27 mouse cellular contexts compared by ENCODE assay signal in genomic region chr1:61068112-61068511, GRCm38 (mm10).
A peak's percentile ranks its signal among the peaks of the same experiment; 100 is the strongest.
DNase-seq lines count a peak whose midpoint lies in the region; ATAC-seq and TF ChIP-seq lines count a peak whose summit lies in the region.
"Had no signal": no experiment of that assay in that cellular context is flagged by ENCODE, and none has a peak within 500 bp of the region (broad histone marks: within the 10 kb centered on the region; RNA-seq: fewer than 3 reads in every experiment).

No protein-coding gene starts in this region.

- no peak overlapping the region for H3K4me3 ChIP-seq in midbrain, embryonic 11.5 days (ENCODE audit: low read depth, low read length)
- H3K4me3 ChIP-seq in midbrain, postnatal 0 days (ENCODE audit: low read depth, low read length): no peak overlapping the region
- H3K4me3 ChIP-seq in forebrain, embryonic 10.5 days: no peak overlapping the region
- H3K4me3 ChIP-seq: embryonic facial prominence, embryonic 13.5 days; gastrocnemius, adult 2 months; heart, embryonic 13.5 days; hindbrain, embryonic 12.5 days; hindbrain, embryonic 15.5 days had no signal

- 92% methylated on average over 6 of the region's 6 CpGs for WGBS in midbrain, embryonic 11.5 days
- WGBS in midbrain, postnatal 0 days: 89% methylated on average over 6 of the region's 6 CpGs
- WGBS in forebrain, embryonic 10.5 days: 85% methylated on average over 6 of the region's 6 CpGs

- ATAC-seq in midbrain, embryonic 11.5 days (ENCODE audit: low FRiP score): no peak
- ATAC-seq in midbrain, postnatal 0 days (ENCODE audit: low FRiP score): no peak
- peak; percentile 68 for ATAC-seq in activated CD4-positive, CD25-positive, alpha-beta regulatory T cell, adult 4 months
- ATAC-seq: forebrain, embryonic 14.5 days; forebrain, postnatal 0 days; intestine, embryonic 16.5 days; Patski had no signal

- H3K36me3 ChIP-seq in midbrain, embryonic 11.5 days (ENCODE audit: control insufficient read depth, insufficient read depth, low read length): no peaks in the 10 kb centered on the region
- H3K36me3 ChIP-seq in midbrain, postnatal 0 days (ENCODE audit: insufficient read depth, low read length): no peaks in the 10 kb centered on the region
- no peaks in the 10 kb centered on the region for H3K36me3 ChIP-seq in forebrain, embryonic 10.5 days (replicated peaks)
- H3K36me3 ChIP-seq: embryonic facial prominence, embryonic 13.5 days; G1E; heart, embryonic 13.5 days; hindbrain, embryonic 12.5 days; hindbrain, embryonic 15.5 days had no signal

- H3K4me2 ChIP-seq in midbrain, embryonic 11.5 days: no peak overlapping the region
- H3K4me2 ChIP-seq in midbrain, postnatal 0 days (ENCODE audit: low read depth, low read length, poor library complexity, severe bottlenecking): no peak overlapping the region
- H3K4me2 ChIP-seq: embryonic facial prominence, embryonic 13.5 days; heart, embryonic 13.5 days; hindbrain, embryonic 12.5 days; hindbrain, embryonic 15.5 days had no signal

- H3K27ac ChIP-seq in midbrain, embryonic 11.5 days (ENCODE audit: low read depth, low read length): no peak overlapping the region
- no peak overlapping the region for H3K27ac ChIP-seq in midbrain, postnatal 0 days (ENCODE audit: low read depth, low read length)
- no peak overlapping the region for H3K27ac ChIP-seq in forebrain, embryonic 10.5 days
- H3K27ac ChIP-seq: embryonic facial prominence, embryonic 13.5 days; gastrocnemius, adult 2 months; heart, embryonic 13.5 days; hindbrain, embryonic 12.5 days; hindbrain, embryonic 15.5 days had no signal

- H3K4me1 ChIP-seq in midbrain, embryonic 11.5 days (ENCODE audit: control insufficient read depth, insufficient read depth, low read length): no peaks in the 10 kb centered on the region
- no peaks in the 10 kb centered on the region for H3K4me1 ChIP-seq in midbrain, postnatal 0 days (ENCODE audit: insufficient read depth, low read length)
- no peaks in the 10 kb centered on the region for H3K4me1 ChIP-seq in forebrain, embryonic 10.5 days
- H3K4me1 ChIP-seq: hindbrain, embryonic 12.5 days; hindbrain, embryonic 15.5 days had no signal

- peak; percentile 31 for DNase-seq in midbrain, embryonic 11.5 days (ENCODE audit: low spot score, missing footprints)
- DNase-seq in midbrain, postnatal 0 days (ENCODE audit: low spot score): no peak
- peak; percentile 47 for DNase-seq in CD4-positive, CD25-positive, alpha-beta regulatory T cell, adult 2 months (ENCODE audit: low read depth, low spot score)
- DNase-seq in naive thymus-derived CD4-positive, alpha-beta T cell, adult 2 months (ENCODE audit: low read depth): peak; percentile 65
- no peak for DNase-seq in forebrain, embryonic 10.5 days (ENCODE audit: extremely low spot score, low spot score)
- DNase-seq in cerebellum, adult 8-10 months: no peak
- DNase-seq: adrenal gland, adult 8-10 months; adrenal gland, postnatal 36 days; B cell, adult 2 months; cerebellum, adult 18-20 months; cerebellum, adult 9-11 months; cerebellum, postnatal 25 days; forebrain, postnatal 0 days; gastrocnemius, adult 2 months; gastrocnemius, postnatal 14 days; heart, adult 18-20 months; kidney, adult 18-20 months had no signal

- no peaks in the 10 kb centered on the region for H3K9me3 ChIP-seq in midbrain, embryonic 11.5 days (ENCODE audit: control insufficient read depth, low read length)
- no peaks in the 10 kb centered on the region for H3K9me3 ChIP-seq in midbrain, postnatal 0 days (ENCODE audit: low read length)
- no peaks in the 10 kb centered on the region for H3K9me3 ChIP-seq in forebrain, embryonic 10.5 days
- H3K9me3 ChIP-seq: embryonic facial prominence, embryonic 13.5 days; G1E; heart, embryonic 13.5 days; hindbrain, embryonic 12.5 days; hindbrain, embryonic 15.5 days had no signal

- no peak overlapping the region for H3K9ac ChIP-seq in midbrain, embryonic 11.5 days (ENCODE audit: low read length)
- H3K9ac ChIP-seq in midbrain, postnatal 0 days (replicated peaks; ENCODE audit: low read length, poor library complexity, severe bottlenecking): no peak overlapping the region
- H3K9ac ChIP-seq: embryonic facial prominence, embryonic 13.5 days; forebrain, postnatal 0 days; heart, embryonic 13.5 days; hindbrain, embryonic 12.5 days; hindbrain, embryonic 15.5 days had no signal

- H3K27me3 ChIP-seq in midbrain, embryonic 11.5 days (ENCODE audit: control insufficient read depth, insufficient read depth, low read length): no peaks in the 10 kb centered on the region
- H3K27me3 ChIP-seq in midbrain, postnatal 0 days (ENCODE audit: insufficient read depth, low read length): no peaks in the 10 kb centered on the region
- H3K27me3 ChIP-seq in forebrain, embryonic 10.5 days (ENCODE audit: poor library complexity, severe bottlenecking): no peaks in the 10 kb centered on the region
- H3K27me3 ChIP-seq: CH12.LX; embryonic facial prominence, embryonic 13.5 days; heart, embryonic 13.5 days; hindbrain, embryonic 12.5 days; hindbrain, embryonic 15.5 days had no signal

- TF ChIP-seq CTCF in midbrain, postnatal 0 days (IDR thresholded peaks at IDR 0.05): no peak

Comparison
In these comparisons a context has a peak if more than half of its experiments do, and no peak if none do; other contexts are left out.
1. DNase-seq: peak in midbrain, embryonic 11.5 days (single experiment), CD4-positive, CD25-positive, alpha-beta regulatory T cell, adult 2 months (single experiment) and naive thymus-derived CD4-positive, alpha-beta T cell, adult 2 months (single experiment); none in midbrain, postnatal 0 days (single experiment), forebrain, embryonic 10.5 days (single experiment) and cerebellum, adult 8-10 months (single experiment).